Mouse (Mus musculus) right cerebral cortex, postnatal 36 days (tissue): ENCODE measurements around the gene Hist2h3b.
"Not testable (repeated sequence)": the region's sequence is repeated elsewhere in the genome, so short reads cannot be mapped to it uniquely, and the experiment has no call there.

Experiments
- DNase-seq, 2 experiments: peaks; one replicate each; pipeline ENCODE4 v3.0.0; 2022; ENCODE audit warnings: low spot score in 2 of 2, mixed read lengths in 1 of 2

Gene Hist2h3b

GRCm38 (mm10) chr3:96238954-96239793 is 29.3 kb upstream of the Hist2h3b start, which contains the start of gene Hist2h3c2:
TSS of gene Hist2h3c2 (minus strand) at chr3:96239127.
- not testable (repeated sequence) for DNase-seq

DNA sequence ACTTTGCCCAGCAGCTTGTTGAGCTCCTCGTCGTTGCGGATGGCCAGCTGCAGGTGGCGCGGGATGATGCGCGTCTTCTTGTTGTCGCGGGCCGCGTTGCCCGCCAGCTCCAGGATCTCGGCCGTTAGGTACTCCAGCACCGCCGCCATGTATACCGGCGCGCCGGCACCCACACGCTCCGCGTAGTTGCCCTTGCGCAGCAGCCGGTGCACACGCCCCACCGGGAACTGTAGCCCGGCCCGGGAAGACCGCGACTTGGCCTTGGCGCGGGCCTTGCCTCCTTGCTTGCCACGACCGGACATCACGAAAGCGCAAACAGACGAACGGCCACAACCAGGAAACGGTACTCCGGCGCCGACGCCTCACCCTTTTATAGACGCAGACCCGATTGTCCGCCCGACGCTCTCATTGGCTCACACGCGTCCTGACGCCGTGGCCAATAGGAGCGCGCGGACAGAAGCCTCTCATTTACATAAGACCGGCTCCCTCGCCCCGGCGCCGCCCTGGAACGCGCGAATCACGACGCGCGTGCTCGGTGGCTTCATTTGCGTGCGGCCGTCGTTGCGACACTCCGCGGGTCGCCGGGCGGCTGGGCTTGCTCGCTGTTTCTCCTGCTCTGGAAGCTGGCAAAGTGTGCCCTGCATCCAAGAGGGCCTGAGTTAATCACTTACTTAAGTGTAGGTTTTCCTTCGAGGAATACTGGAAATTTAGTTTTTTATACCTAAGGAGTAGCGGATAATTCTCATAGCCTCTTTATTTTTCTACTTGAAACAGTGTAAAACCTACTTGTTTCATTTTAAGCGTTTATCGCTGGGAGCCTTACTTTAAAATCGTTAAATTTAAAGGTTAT is 28.3 kb upstream of the Hist2h3b start, which contains the start of gene Hist2h2aa2:
Gene Hist2h2aa2, minus strand, starts transcription at position 328 of the 850 bp plus-strand sequence.
- DNase-seq: peak; percentile 92 to 94

DNA sequence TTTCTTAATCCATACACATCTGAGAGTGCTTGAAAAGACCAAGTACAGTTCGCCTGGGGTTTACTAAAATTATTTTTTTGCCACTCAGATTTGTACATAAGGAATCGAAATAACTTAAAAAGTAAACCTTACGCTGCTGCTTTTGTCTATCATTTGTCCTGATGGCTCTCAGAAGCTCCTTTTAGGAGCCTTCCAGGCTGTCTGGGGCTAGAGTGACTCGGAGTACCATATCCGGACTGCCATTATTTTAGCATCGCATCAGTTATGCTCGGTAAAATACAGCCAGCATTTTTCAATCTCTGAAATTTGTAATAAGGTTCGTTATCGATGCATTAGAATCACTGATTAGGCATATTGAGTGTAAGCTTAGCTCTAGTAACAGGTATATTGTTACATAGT is 27.7 kb upstream of the Hist2h3b start:
- no peak for DNase-seq

DNA sequence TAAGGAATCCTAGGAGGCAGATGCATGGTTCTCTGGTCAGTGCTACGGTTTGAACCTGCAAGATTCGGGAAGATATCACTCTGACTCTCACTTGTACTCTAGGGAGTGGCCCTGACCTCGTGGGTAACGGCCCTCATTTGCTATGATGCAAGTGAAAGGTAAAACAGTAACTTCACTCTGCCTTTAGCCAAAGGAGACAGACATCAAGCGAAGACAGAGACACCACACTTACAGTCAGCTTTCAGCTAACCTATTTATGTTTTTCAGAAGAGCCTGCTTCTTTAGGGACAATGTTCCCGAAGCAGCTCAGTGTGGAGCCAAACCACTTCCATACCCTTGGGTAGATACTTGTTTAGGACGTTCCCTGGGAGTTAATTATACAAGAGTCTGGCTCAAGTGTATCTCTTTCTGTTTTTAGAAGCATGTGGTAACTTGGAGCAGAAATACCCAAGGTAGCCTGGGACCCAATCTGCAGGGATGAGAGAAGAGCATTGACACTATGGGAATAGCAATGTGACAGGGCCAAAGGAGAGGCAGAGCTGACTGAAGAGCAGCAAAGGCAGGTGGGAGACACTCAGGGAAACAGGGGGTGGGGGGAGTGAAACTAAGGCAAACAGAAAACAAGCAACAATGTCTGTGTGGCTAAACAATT is 24.4 kb upstream of the Hist2h3b start:
- no peak for DNase-seq

GRCm38 (mm10) chr3:96245003-96245886 is 23.2 kb upstream of the Hist2h3b start, which contains the start of gene Hist2h2aa1:
TSS of gene Hist2h2aa1 (plus strand) at chr3:96245497.
- peak; percentile 84 to 85 for DNase-seq

GRCm38 (mm10) chr3:96246018-96246417 is 22.4 kb upstream of the Hist2h3b start:
- not testable (repeated sequence) for DNase-seq

DNA sequence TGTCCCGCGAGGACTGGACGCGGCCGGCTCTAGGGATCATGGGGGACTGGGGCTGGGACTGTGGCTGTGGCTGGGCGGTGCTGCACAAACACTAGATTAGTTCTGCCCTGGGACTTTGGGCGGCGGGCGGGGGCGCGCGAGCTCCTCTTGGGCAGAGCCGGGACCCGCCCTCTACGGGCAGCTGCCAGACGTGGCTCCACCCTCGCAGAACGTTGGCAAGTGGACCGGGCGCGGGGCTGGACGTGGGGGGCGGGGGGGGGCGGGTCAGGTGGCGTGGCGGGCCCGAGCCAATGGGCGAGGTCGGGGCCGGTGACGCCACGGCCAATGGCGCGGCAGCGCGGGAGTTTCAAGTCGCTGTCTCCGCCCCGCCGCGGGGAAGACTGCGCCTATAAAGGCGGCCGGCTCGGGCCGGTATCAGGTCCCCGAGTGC is 22.0 kb upstream of the Hist2h3b start, which contains the start of gene Hist2h3c1:
Gene Hist2h3c1, plus strand, starts transcription at position 259 of the 430 bp plus-strand sequence.
- not testable (repeated sequence) for DNase-seq

DNA sequence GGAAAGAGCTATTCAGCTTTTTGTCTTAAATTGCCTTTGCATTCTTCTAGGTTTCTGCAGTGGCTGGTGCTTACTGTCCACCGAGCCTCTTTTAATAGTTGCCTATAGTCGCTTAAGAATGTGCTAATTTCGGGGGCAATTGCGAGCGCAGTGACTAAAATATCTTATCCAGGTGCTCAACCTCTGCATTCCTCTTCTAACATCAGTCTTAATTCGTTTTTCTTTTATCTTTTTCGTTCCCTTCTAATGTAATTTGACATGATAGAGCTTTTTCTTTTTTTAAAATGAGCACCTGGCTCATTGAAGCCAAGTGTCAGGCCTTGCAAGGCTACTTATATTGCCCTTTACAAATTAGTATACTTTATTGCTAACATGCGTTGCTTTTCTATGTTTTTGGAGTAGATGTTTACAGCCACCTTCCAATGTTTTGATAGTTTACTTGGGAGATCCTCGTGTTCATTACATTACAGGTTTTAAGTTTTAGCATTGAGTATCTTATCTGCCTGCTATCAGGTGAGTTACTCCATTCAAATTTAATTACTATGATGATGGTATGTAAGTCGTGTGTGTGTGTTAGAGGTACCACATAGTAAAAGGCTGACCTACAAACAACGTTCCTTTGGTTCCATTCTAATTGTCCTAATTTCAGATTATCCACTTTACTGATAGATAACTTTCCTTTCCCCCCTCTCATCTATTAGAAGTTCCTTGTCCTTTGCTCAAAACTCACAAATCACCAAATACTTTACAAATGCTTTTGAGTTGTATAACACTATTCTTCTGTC is 20.9 kb upstream of the Hist2h3b start:
- DNase-seq: no peak

- no peak for DNase-seq
Measured at GRCm38 (mm10) chr3:96248141-96249033, 20.1 kb upstream of the Hist2h3b start.

- no peak for DNase-seq
Measured at GRCm38 (mm10) chr3:96249034-96249345, 19.5 kb upstream of the Hist2h3b start.

DNA sequence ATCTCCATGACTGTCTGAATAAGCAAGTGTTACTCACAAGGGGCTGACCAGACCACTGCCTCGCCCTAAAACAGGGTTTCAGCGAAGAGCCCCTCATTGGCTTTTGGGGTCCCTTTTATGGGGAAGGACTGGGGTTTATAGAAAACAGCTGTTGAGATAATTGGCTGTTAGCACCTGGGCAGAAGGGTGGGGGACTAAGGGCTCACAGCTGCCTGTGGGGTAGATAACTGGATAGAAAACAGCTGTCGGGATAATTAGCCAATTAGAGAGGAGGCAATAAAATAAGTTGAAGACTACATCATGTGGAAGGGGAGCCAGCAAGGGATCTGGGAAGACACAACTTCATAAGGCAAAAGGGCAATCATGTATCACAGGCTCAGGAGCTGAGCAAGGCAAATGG is 17.6 kb upstream of the Hist2h3b start:
- DNase-seq: no peak

DNA sequence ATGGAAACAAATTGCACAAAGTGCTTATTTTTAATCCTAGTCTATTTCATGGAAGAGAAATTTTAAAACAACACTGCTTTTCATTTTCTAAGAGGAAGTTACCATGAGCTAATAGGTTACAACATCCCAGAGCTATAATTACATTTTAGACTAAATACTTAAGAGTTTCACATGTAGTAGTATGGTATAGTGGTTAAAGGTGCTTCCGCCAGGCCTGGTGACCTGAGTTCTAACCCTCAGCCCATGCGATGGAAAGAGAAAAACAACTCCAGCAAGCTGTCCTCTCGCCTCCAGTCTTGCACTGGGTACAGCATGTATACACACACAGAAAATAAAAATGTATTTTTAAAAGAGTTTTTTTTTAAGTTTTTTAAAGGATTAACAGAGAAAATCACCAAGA is 16.7 kb upstream of the Hist2h3b start:
- no peak for DNase-seq

GRCm38 (mm10) chr3:96254683-96255355 is 13.6 kb upstream of the Hist2h3b start:
- no peak for DNase-seq

DNA sequence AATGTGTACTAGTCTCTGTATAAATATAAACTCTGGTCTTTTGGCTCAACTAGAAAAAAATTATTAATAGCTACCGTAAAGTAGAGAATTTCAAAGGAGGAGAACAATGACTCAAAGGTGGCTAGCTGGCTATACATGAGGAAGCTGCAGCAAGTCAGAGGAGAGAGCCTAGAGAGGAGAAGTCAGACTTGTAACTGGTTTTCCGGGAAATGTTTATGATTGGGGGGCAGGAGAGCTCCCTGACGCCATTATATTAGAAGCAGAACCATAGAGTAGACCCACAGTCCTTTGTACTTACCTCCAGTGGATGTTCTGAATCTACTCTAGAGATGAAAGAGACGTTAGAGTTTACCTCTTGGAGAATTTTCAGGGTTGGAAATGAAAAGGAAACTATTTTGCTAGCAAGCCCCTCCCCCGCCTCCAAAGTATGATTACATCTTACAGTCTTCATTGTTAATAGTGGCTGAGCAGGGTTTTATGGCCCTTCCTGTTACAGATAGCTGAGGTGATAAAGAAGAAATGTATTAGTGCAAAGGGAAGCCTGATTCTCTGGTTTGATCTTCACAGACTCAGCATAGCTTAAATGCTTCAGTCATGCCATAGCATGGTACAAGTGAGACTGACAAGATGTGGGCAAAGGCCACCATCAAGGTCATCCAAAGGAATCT is 12.4 kb upstream of the Hist2h3b start:
- DNase-seq: no peak

- no peak for DNase-seq
Measured at GRCm38 (mm10) chr3:96257190-96257589, 11.3 kb upstream of the Hist2h3b start.

GRCm38 (mm10) chr3:96260220-96260619 is 8.2 kb upstream of the Hist2h3b start:
- no peak for DNase-seq

DNA sequence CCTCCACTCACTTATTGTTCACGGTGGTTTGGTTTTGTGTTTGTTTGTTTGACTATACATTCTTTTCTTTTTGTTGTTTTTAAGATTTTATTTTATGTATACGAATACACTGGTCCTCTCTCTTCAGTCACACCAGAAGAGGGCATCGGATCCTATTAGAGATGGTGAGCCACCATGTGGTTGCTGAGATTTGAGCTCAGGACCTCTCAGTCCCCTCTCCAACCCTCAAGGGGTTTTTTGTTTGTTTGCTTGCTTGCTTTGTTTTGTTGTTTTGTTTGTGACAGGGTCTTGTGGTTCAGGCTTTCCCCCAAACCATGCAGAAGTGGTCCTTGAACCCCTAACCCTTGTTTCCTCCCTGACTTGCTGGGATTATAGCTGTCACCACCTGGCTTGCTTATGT is 6.8 kb upstream of the Hist2h3b start:
- no peak for DNase-seq
